Mouse (Mus musculus) CD4-positive, CD25-positive, alpha-beta regulatory T cell, adult 2 months (primary cell): Measurements from ENCODE around the gene Gm17019.
"Not testable (repeated sequence)": the region's sequence is repeated elsewhere in the genome, so short reads cannot be mapped to it uniquely, and the experiment has no call there.

ENCODE experiments used
- DNase-seq: peaks from one replicate; pipeline ENCODE4 v3.0.0-alpha.2; 2012; ENCODE audit warnings: low read depth, low spot score

Gm17019 gene

DNA sequence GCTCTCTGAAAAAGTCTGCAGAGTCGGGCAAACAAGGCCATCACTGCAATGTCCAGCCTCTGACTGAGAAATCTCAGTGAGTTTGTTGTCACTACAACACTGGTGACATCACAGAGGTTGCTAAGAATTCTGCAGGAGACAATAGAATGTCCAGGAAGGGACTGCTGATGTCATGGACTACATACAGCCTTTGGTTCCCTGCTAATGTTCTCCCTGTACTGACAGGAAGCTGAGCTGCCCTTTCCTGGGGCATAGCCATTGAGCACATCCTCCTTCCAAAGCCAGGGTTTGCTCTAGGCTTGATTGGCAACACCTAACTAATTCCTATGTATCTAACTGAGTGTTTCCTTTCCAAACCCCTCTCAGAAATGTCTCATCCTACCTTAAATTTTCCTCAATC is at the start of gene Gm17019:
Gm17019 (minus strand) TSS at position 101 of the 400 bp plus-strand sequence.
- not testable (repeated sequence) for DNase-seq

DNA sequence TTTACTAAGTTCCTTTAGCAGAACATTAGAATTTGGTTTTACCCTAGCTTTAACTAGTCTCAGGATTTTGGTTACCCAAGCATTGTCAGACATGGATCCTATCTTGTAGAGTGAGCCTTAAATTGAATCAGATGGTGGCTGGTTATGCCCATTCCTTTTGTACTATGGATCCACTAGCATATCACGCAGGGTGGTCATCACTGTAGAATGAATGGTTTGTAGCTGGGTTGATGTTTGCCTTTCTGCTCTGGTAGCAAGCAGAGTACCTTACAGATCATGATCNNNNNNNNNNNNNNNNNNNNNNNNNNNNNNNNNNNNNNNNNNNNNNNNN is 29.6 kb upstream of the Gm17019 start:
- peak; percentile 0 for DNase-seq

DNA sequence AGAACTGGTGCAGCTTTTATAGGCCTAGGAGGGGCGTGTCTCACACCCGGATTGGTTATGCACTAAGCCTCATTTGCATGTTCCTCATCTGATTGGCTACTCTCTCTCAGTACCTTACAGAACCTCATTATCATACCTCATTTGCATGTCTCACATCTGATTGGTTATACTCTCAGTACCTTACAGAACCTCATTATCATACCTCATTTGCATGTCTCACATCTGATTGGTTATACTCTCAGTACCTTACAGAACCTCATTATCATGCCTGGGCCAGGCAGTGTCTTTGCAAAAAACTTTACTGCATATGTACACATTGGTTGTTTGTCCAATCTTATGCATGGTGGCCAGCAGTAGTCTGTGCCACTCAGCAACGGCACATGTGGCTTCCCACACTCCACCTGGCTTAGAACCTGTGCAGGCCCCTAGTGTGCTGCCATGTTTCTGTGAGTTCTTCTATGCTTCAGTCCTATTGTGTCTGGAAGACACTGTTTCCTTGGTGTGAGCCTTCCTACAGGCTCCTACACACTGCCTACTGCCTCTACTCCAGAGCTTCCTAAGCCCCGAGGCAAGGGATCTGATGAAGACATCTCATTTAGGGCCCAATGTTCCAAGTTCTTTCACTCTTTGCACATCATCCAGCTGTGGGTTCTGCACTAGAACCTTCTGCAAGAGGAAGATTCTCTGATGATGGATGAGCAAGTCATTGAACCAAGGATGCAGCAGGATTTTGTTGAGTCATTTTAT is 29.0 kb upstream of the Gm17019 start:
- DNase-seq, result not testable (repeated sequence)

DNA sequence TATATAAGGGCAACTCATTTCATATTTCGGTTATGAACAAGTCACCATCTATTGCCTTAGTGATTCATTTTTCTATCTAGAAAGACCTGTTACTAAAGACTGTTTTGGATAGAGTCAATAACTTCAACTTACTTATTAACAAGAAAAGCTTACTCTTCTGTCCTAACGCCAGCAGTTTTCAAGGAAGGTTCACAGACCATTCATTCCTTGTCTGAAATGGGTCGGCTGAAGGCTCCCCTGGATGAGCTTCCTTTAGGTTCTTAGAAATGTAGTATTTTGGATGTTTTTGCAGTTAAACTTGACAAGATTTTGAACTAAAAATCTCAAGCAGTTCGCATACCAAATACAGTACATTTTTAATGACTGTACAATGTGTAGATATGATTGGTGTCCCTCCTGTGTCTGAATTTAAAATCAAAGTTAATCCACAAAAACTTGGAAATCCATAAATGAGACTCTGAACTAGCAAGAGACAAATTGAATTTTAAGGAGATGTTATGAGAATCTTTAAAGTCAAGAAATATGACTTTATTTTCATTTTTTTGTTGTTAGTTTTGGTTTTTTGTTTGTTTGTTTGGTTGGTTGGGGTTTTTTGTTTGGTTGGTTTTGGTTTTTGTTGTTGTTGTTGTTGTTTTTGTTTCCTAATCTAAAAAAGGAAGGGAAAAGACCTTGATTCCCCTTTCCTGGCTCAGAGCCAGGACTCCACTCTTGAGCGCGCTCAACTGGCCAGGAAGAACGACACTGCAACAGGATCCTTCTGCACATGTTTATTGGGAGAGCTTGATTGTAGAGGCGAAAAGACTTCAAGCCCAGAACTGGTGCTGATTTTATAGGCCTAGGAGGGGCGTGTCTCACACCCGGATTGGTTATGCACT is 21.6 kb upstream of the Gm17019 start:
- not testable (repeated sequence) for DNase-seq

DNA sequence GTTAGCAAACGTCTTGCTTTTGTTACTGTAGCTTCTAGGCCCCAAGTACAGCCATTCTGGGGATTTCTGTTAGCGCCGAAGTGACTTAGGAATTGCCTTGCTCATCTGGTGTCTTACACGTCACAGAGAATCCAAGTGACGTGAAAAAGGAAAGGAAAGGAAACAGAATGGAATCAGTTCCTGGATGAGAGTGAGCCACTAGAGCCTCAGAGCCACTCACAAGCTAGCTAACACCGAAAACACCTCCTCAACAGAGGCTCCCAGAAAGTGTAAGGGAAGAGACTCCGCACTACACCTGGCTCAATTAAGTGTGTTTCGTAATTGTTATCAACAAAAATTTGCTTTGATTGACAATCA is 20.8 kb upstream of the Gm17019 start:
- not testable (repeated sequence) for DNase-seq

DNA sequence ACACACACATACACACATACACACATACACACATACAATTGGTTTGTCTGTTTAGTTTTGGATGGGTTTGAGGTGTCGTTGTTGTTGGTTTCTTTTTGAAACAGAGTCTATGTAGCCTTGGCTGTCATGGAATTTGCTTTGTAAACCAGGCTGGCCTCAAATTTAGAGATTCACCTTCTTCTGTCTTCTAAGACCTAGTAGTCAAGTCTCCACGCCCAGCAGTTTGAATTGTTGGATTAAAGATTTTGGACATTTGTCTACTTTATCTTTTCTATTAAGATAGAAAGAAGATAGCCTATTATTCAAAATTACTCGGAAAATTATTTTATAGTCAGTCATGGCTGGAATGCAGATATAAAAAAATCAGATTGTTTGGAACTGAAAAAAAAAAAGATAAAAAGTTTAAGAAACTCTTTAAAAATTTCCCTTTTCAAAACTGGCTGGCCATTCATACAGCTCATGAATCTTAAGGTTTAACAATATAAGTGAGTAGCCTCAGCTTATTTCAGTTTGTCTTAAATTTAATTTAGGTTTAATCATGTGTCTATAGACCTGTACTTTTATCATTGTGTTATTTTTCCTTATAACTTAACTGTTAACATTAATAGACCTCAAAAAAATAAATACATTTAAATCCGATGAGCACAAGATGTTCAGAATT is 20.3 kb upstream of the Gm17019 start:
- DNase-seq, result peak; percentile 0

DNA sequence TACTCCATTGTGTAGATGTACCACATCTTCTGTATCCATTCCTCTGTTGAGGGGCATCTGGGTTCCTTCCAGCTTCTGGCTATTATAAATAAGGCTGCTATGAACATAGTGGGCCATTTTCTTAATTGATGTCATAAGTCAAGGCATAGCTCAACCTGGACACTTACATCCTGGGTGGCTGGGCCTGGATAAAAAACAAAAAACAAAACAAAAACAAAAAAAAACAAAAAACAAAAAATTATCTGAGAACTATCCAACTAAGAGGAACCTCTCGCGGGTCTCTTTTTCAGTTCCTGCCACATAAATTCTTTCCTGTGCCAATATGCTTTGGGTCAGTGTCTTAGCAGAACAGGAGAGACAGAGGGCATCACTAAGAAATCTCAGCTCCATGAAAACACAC is 18.0 kb upstream of the Gm17019 start:
- not testable (repeated sequence) for DNase-seq

DNA sequence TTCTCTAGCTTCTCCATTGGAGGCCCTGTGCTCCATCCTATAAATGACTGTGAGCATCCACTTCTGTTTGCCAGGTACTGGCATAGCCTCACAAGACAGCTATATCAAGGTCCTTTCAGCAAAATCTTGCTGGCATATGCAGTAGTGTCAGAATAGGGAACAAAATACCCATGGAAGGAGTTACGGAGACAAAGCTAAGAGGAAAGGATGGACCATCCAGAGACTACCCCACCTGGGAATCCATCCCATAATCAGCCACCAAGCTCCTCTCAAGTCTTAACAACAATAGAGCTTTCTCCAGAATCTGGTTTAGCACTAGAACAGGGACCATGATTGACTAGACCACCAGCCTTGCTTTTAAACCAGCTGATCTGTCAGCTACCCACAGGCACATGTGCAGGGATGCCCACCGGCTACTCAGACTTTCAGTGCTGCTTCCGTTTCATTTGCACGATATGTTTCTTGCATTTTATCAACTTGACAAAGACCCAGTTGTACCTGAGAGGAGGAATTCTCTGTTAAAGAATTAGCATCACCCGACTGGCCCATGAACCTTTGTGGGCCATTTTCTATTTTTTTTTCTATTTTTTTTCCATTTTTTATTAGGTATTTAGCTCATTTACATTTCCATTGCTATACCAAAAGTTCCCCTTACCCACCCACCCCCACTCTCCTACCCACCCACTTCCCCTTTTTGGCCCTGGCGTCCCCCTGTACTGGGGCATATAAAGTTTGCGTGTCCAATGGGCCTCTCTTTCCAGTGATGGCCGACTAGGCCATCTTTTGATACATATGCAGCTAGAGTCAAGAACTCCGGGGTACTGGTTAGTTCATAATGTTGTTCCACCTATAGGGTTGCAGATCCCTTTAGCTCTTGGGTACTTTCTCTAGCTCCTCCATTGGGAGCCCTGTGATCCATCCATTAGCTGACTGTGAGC is 12.3 kb upstream of the Gm17019 start:
- not testable (repeated sequence) for DNase-seq

DNA sequence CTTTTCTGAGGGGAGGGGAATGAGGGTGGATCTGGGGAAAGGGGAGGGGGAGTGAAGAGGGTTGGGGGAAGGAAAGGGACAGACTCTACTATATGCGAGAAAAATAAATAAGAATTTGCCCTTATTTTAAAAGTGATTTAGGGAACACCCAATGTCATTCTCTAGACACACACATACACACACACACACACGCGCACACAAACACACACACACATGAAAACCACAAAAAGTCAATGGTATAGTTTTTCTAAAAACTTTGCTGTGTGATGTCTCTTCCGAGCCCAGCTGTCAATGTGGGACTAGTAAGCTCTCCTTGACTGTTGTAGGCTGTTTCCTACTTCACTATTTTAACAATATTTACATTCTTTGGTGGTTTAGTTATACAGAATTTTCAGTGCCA is 8.0 kb upstream of the Gm17019 start:
- not testable (repeated sequence) for DNase-seq

DNA sequence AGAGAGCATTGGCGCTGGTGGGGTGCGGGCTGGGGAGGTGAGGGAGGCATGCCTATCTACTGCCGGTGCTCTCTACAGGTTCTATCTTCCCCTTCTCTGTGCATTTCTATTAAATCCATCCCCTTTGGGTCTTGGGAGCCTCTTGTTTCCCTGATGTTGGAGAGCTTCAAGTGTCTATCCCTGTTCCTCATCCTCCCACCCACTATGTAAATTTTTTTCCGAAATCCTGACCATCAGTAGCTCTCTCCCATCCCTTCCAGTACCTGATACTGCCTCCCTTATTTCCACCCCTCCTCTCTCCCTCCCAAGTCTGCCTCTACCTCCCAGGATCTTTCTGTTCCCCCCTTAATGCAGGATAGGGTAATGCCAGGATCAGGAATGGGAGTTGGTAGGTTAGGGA is 7.2 kb upstream of the Gm17019 start:
- DNase-seq, result peak; percentile 2

DNA sequence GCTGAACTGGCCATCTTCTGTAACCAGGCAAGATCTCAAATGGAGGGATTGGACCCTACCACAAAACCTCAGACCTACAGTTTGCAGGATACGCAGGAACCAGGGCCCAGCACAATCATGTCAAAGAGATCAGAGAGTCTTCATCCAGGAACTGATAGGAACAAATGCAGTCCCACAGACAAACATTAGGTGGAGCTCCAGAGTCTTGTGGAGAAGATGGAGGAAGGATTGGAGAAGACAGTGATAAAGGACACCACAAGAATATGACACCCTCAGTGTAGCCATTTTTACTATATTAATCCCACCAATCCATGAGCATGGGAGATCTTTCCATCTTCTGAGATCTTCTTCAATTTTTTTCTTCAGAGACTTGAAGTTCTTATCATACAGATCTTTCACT is 8.5 kb downstream of the Gm17019 start:
- not testable (repeated sequence) for DNase-seq

DNA sequence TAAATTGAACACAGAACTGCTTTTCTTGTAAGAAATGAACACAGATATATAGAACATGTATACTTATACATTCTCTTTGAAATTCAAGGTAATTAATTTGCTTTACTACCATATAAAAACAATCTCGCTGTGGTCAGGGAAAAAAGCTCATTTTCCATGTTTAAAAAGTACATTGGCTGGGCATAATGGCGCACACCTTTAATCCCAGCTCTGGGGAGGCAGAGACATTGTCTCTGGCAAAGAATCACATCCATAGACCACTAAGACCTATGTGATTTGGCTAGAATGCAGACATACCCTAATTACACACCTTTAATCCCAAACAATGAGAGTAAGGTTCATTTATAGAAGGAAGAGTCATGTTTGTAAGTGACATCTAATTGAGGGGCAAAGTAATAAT is 12.7 kb downstream of the Gm17019 start:
- DNase-seq, result not testable (repeated sequence)

DNA sequence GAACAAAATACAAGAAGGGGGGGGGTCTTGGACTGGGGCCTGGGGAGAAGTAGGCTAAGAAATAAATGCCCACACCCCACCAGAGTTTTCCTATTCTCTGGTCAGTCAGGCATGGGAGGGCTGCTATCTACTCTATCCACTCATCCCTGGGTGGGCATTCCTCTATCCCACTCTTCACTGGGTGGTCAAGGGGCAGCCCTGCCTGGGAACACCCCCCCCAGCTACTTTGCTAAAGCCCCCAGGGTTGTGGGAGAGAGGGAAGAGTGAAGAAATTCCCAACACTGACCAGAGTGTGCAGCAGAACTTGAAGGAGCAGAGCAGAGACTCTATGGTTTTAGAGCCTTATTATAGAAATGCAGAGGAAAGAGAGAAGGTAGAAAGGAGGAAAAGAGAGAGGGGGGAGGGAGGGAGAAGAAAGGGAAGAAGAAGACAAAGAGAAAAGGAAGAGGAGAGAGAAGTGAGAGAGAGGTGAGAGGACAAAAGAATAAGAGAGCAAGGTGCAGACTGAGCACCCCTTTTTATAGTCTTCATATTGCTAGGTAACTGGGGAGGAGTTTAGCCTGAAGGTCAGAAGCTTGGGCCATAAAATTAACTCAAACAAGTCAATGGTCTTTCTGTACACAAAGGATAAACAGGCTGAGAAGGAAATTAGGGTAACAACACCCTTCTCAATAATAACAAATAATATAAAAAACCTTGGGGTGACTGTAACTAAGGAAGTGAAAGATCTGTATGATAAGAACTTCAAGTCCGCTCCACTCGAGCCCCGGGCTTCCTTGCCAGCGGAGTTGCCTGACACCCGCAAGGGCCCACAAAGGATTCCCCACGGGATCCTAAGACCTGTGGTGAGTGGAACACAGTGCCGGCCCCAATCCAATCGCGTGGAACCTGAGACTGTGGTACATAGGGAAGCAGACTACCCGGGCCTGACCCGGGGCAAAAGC is 21.9 kb downstream of the Gm17019 start:
- not testable (repeated sequence) for DNase-seq

DNA sequence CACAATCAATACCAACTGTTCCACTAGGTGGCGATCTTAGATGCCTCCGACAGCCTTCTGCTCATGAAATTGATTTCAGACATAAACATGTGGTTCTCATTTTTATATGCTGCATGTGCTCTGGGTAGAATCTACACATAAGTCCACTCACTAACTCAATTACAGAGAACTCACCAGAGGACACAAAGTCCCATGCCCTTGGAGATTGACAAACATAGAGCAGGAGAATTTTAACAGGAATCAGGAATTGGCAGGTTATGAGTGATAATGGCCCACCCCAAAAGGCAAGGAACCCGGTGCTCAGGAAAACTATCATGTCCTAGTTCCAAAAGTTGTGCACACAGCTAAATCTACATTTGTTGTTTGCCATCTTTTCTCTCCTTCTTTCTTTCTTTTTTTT is 25.9 kb downstream of the Gm17019 start:
- DNase-seq, result not testable (repeated sequence)

DNA sequence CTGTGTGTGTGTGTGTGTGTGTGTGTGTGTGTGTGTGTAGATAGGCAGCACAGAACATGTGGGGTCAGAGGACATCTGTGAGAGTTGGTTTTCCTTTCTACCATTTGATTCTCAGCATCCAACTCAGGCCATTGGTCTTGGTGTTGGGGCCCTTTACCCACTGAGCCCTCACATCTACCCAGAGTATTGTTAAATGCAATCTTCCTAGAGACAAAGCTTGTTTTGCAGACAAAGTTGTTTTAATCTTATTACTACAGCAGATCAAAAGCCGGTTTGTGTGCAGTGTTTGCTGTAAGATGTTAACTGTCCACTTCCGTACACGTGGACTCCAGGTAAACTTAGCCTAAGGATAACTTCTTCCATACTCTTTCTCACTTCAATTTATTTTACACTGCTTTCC is 26.5 kb downstream of the Gm17019 start:
- not testable (repeated sequence) for DNase-seq

DNA sequence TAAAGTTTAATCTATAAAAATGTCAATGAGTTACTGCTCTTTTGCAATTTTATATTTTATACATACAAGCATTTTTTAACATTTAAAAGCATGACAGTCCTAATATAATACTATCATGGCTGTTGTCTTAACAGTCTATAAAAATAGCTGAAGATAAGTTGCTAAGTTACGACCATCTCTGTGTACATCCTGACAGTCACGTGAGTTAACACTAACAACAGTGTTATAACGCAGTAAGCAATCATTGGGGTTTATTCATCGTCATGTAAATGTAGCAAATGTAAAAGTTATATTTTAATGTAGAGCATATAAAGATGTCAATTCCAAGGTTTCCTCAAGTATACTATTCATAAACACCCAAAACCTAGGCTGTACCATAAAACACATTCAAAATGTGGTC is 27.2 kb downstream of the Gm17019 start:
- not testable (repeated sequence) for DNase-seq

DNA sequence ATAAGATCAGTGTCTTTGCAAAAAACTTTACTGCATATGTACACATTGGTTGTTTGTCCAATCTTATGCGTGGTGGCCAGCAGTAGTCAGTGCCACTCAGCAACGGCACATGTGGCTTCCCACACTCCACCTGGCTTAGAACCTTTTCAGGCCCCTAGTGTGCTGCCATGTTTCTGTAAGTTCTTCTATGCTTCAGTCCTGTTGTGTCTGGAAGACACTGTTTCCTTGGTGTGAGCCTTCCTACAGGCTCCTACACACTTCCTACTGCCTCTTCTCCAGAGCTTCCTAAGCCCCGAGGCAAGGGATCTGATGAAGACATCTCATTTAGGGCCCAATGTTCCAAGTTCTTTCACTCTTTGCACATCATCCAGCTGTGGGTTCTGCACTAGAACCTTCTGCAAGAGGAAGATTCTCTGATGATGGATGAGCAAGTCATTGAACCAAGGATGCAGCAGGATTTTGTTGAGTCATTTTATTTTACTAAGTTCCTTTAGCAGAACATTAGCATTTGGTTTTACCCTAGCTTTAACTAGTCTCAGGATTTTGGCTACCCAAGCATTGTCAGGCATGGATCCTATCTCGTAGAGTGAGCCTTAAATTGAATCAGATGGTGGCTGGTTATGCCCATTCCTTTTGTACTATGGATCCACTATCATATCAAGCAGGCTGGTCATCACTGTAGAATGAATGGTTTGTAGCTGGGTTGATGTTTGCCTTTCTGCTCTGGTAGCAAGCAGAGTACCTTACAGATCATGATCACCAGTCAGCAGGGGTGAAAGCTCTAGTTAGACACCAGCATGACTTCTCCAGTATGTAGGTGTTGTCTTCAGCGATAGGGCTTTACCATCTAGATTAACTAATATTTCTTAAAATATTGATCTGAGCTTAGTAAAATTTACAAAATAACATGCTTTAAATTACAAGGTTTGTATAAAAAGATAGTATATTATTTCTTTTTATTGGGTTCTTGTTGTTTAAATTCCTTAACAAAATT is 27.9 kb downstream of the Gm17019 start:
- not testable (repeated sequence) for DNase-seq

DNA sequence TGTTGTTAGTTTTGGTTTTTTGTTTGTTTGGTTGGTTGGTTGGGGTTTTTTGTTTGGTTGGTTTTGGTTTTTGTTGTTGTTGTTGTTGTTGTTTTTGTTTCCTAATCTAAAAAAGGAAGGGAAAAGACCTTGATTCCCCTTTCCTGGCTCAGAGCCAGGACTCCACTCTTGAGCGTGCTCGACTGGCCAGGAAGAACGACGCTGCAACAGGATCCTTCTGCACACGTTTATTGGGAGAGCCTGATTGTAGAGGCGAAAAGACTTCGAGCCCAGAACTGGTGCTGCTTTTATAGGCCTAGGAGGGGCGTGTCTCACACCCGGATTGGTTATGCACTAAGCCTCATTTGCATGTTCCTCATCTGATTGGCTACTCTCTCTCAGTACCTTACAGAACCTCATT is 34.7 kb downstream of the Gm17019 start:
- DNase-seq, result not testable (repeated sequence)

DNA sequence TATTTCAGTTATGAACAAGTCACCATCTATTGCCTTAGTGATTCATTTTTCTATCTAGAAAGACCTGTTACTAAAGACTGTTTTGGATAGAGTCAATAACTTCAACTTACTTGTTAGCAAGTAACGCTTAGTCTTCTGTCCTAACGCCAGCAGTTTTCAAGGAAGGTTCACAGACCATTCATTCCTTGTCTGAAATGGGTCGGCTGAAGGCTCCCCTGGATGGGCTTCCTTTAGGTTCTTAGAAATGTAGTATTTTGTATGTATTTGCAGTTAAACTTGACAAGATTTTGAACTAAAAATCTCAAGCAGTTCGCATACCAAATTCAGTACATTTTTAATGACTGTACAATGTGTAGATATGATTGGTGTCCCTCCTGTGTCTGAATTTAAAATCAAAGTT is 35.2 kb downstream of the Gm17019 start:
- DNase-seq, result not testable (repeated sequence)
